Mouse (Mus musculus) G1E (cell line): ENCODE data around the gene Cpa3.

Experiments used
- CTCF ChIP-seq: IDR thresholded peaks from 2 replicates; pipeline ENCODE4 v1.5.1; 2012; ENCODE audit warnings: low read depth, low read length, inconsistent platforms, mixed read lengths
- GATA1 ChIP-seq: IDR thresholded peaks from 2 replicates; pipeline ENCODE4 v1.6.1; 2012; ENCODE audit warnings: borderline replicate concordance, low read length, inconsistent platforms, mixed read lengths
- GATA2 ChIP-seq: IDR thresholded peaks from 2 replicates; pipeline ENCODE4 v1.6.1; 2012; ENCODE audit warnings: low read depth, low read length, inconsistent platforms, borderline replicate concordance
- POLR2AphosphoS5 ChIP-seq: IDR thresholded peaks from 2 replicates; pipeline ENCODE4 v1.6.1; 2012; ENCODE audit warnings: low read depth, low read length, inconsistent platforms; ENCODE audit not compliant: insufficient replicate concordance
- TAL1 ChIP-seq: conservative IDR thresholded peaks from 2 replicates; pipeline ENCODE4 v1.6.1; 2012; ENCODE audit warnings: low read depth, low read length, inconsistent platforms, mixed read lengths

- TF ChIP-seq CTCF (no peak), GATA1 (no peak), GATA2 (no peak), TAL1 (no peak), POLR2AphosphoS5 (no peak)
Observed at GRCm38 (mm10) chr3:20281796-20282195, 39.8 kb upstream of the Cpa3 start.
